Mouse (Mus musculus) ES-E14 (cell line): ENCODE data around the gene Mmp28. TPM values are rescaled to one million over a fixed set of nuclear protein-coding genes. Genes with fewer than 3 reads are reported as not detected.

Experiments
- DNase-seq: peaks from one replicate; pipeline ENCODE4 v3.0.0-alpha.2; 2013; ENCODE audit warnings: low read depth, low spot score
- H3K27ac ChIP-seq: 2 replicates; pipeline ENCODE4 v1.5.1; 2012; ENCODE audit warnings: low read depth, mild to moderate bottlenecking, low read length, moderate library complexity, mixed read lengths; ENCODE audit not compliant: poor library complexity, insufficient read depth, severe bottlenecking
- H3K36me3 ChIP-seq: 2 replicates; pipeline ENCODE4 v1.6.1; 2012; ENCODE audit warnings: mild to moderate bottlenecking, low read length, moderate library complexity, mixed read lengths; ENCODE audit not compliant: control insufficient read depth, poor library complexity, insufficient read depth, severe bottlenecking
- H3K4me1 ChIP-seq, 2 experiments: fragments of 150-350 bp in 1 of 2; sonication (generic) in 1 of 2; 2 replicates each; pipeline ENCODE4 v1.6.1; 2012; ENCODE audit warnings: low read length in 2 of 2, mild to moderate bottlenecking in 1 of 2, mixed read lengths in 1 of 2; ENCODE audit not compliant: control insufficient read depth in 2 of 2, insufficient read depth in 2 of 2, poor library complexity in 1 of 2
- H3K4me3 ChIP-seq, 2 experiments: fragments of 150-350 bp in 1 of 2; sonication (generic) in 1 of 2; 2 replicates each; pipeline ENCODE4 v1.5.1; 2012; ENCODE audit warnings: low read length in 2 of 2, low read depth in 1 of 2, mild to moderate bottlenecking in 1 of 2, mixed read lengths in 1 of 2; ENCODE audit not compliant: insufficient read depth in 1 of 2, poor library complexity in 1 of 2, severe bottlenecking in 1 of 2
- H3K9ac ChIP-seq: 2 replicates; pipeline ENCODE4 v1.6.1; 2012; ENCODE audit warnings: low read depth, mild to moderate bottlenecking, low read length, mixed read lengths; ENCODE audit not compliant: poor library complexity, insufficient read depth, severe bottlenecking
- H3K9me3 ChIP-seq: fragments of 150-350 bp; sonication (generic); 2 replicates; pipeline ENCODE4 v1.6.1; 2012; ENCODE audit warnings: low read depth, mild to moderate bottlenecking, low read length; ENCODE audit not compliant: control insufficient read depth, insufficient read depth
- CHD2 ChIP-seq: IDR thresholded peaks from 2 replicates; pipeline ENCODE4 v1.6.1; 2014; ENCODE audit warnings: mild to moderate bottlenecking, low read depth, low read length, inconsistent platforms
- HCFC1 ChIP-seq: IDR thresholded peaks from 2 replicates; pipeline ENCODE4 v1.6.1; 2012; ENCODE audit warnings: low read length, inconsistent platforms, borderline replicate concordance; ENCODE audit not compliant: insufficient read depth
- MAFK ChIP-seq: IDR thresholded peaks from 2 replicates; pipeline ENCODE4 v1.6.1; 2014; ENCODE audit warnings: mild to moderate bottlenecking, low read depth, low read length, inconsistent platforms; ENCODE audit not compliant: insufficient read depth
- ZC3H11A ChIP-seq: IDR thresholded peaks from 2 replicates; pipeline ENCODE4 v1.6.1; 2012; ENCODE audit warnings: low read depth, mild to moderate bottlenecking, inconsistent platforms, low read length, borderline replicate concordance
- ZNF384 ChIP-seq: IDR thresholded peaks from 2 replicates; pipeline ENCODE4 v1.6.1; 2012; ENCODE audit warnings: low read depth, low read length, inconsistent platforms
- in situ Hi-C, 2 experiments: fragments of 600-800 bp; cut with MboI; formaldehyde crosslinking; loops; one replicate each; pipeline ENCODE4 v1.15.1; 2025; ENCODE audit warnings: low sequenced_read_pairs in 2 of 2, inconsistent platforms in 1 of 2; ENCODE audit not compliant: unreplicated experiment in 2 of 2
- total RNA-seq: library from RNA; depleted of rRNA; stranded (reverse); fragments of 300-350 nt; gene quantifications from 2 replicates; pipeline ENCODE4 v1.2.3, GENCODE M21; 2012

Gene Mmp28
- total RNA-seq, 1 experiment: 1.3 TPM

GRCm38 (mm10) chr11:83491488-83491887 lies 28.6 kb upstream of the Mmp28 start:
- no peak for DNase-seq
- Histone ChIP-seq H3K9me3 (0 out of 2 replicates have a peak, but pooled peaks cover 1% of the 10 kb centered on the region), H3K36me3 (peaks cover 5% of the 10 kb centered on the region; the same call in 1 of the 2 replicates), H3K4me3 (no peak overlapping the region), H3K4me1 (peaks cover 2 to 15% of the 10 kb centered on the region in 2 experiments), H3K27ac (no peak overlapping the region), H3K9ac (no peak overlapping the region)
- in situ Hi-C loops: no loop called here
- TF ChIP-seq ZC3H11A (no peak), ZNF384 (no peak), MAFK (no peak), CHD2 (no peak), HCFC1 (no peak)

GRCm38 (mm10) chr11:83473235-83474016 lies 10.6 kb upstream of the Mmp28 start:
- in situ Hi-C loops: no loop called here

GRCm38 (mm10) chr11:83472324-83473234 lies 9.7 kb upstream of the Mmp28 start, which contains the start of gene Taf15:
Gene Taf15 (plus strand): TSS chr11:83473086.
- peak within 1 kb of the TSS; percentile 81 for H3K27ac ChIP-seq
- peak; percentile 99 for DNase-seq
- peaks cover 4% of the 10 kb centered on the region for H3K36me3 ChIP-seq
- H3K9me3 ChIP-seq: peaks cover 14% of the 10 kb centered on the region
- TF ChIP-seq MAFK (no peak), HCFC1 (peak; percentile 53; the same call in 1 of the 2 replicates), ZC3H11A (no peak)
- peak within 1 kb of the TSS; percentile 98 for H3K9ac ChIP-seq
- H3K4me1 ChIP-seq: no peaks in the 10 kb centered on the region
- peak within 1 kb of the TSS; percentile 93 to 94 for H3K4me3 ChIP-seq
- in situ Hi-C loops: no loop called here

More at GRCm38 (mm10) chr11:83473235-83474016, 10.6 kb upstream of the Mmp28 start:
- H3K36me3 ChIP-seq: peaks cover 6% of the 10 kb centered on the region
- peaks cover 10% of the 10 kb centered on the region for H3K9me3 ChIP-seq
- peak overlapping the region; percentile 93 to 94 for H3K4me3 ChIP-seq
- DNase-seq: no peak
- peak overlapping the region; percentile 81 for H3K27ac ChIP-seq
- H3K9ac ChIP-seq: peak overlapping the region; percentile 98
- TF ChIP-seq HCFC1 (no peak), MAFK (no peak), CHD2 (no peak)
- H3K4me1 ChIP-seq: no peaks in the 10 kb centered on the region

DNA sequence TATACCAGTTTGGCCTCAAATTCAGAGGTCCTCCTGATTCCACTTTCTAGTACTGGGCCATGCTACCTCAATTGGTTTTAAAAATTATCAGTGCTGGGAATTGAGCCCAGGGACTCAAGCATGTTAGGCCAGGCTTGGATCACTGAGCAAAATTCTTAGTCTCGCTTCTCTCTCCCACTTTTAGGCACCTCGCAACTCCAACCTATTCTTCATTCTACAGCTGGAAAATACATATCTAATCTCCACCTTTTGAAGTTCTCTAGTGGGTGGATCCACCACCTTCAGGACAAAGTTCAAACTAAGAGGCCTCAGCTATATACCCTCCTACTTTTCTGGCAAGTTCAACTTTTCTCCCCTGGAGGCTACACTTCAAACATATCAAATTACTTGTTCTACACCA lies 8.9 kb upstream of the Mmp28 start:
- Histone ChIP-seq H3K9ac (peak overlapping the region; percentile 67; the same call in 1 of the 2 replicates), H3K36me3 (peaks cover 1% of the 10 kb centered on the region), H3K4me3 (no peak overlapping the region), H3K4me1 (no peaks in the 10 kb centered on the region), H3K9me3 (peaks cover 14% of the 10 kb centered on the region), H3K27ac (no peak overlapping the region)
- no peak for TF ChIP-seq ZC3H11A
- TF ChIP-seq MAFK: no peak
- TF ChIP-seq ZNF384: no peak
- no peak for TF ChIP-seq CHD2
- no peak for TF ChIP-seq HCFC1
- no peak for DNase-seq
- in situ Hi-C loops: no loop called here
